Mouse (Mus musculus) heart, adult 11 months (tissue): ENCODE measurements around the gene Zfp981.
"Not testable (repeated sequence)": the region's sequence is repeated elsewhere in the genome, so short reads cannot be mapped to it uniquely, and the experiment has no call there.

Experiments used
- DNase-seq: peaks from one replicate; pipeline ENCODE4 v3.0.0; 2022

Zfp981 gene

DNA sequence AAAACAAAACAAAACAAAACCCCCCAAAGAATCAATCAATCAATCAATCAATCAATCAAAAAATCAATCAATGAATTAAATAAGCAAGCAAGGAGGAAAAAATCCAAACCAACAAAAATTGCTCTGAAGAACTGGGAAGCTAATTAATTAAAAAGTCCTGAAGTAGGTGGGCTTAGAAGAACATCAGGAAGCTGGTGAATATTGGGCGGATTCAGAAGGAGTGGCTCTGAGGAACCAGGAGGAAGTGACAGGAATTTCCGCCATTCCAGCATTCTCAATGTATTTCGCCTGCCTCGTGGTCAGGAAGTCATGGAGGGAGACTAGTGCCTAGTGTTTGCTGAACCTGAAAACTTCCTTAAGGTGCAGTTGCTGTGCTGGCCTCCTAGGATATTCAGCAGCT is at the start of gene Zfp981:
TSS of gene Zfp981 (plus strand) at position 301 of the 400 bp plus-strand sequence.
- DNase-seq = peak; percentile 80

- DNase-seq = peak; percentile 91
Measured at GRCm38 (mm10) chr4:146452576-146452975, 49.3 kb upstream of the Zfp981 start.

- peak; percentile 90 for DNase-seq
Measured at GRCm38 (mm10) chr4:146454170-146454569, 47.7 kb upstream of the Zfp981 start.

GRCm38 (mm10) chr4:146454896-146455295 is 46.9 kb upstream of the Zfp981 start:
- peak; percentile 88 for DNase-seq

DNA sequence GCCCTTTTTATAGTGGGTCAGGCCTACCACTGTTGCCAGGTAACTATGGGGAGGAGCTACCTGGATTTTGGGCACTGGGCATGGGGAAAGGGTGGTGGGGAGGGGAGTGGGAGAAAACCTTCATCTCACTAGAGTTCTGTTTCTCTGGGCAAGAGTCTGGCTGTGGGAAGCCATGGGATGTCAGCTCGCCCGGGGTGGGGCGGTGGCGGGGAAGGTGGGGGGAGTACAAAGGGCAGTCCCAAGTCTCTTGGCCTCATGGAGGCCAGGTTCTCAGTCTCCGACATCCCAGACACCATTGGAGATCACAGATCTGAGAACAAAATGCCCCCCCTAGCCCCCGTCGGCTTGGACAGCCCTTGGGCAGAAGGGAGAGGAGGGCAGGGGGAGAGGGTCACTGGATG is 46.5 kb upstream of the Zfp981 start:
- peak; percentile 93 for DNase-seq

- peak; percentile 89 for DNase-seq
Measured at GRCm38 (mm10) chr4:146456061-146456726, 45.6 kb upstream of the Zfp981 start.

GRCm38 (mm10) chr4:146457126-146457525 is 44.7 kb upstream of the Zfp981 start:
- DNase-seq = peak; percentile 52

- peak; percentile 92 for DNase-seq
Measured at GRCm38 (mm10) chr4:146457720-146458119, 44.1 kb upstream of the Zfp981 start.

DNA sequence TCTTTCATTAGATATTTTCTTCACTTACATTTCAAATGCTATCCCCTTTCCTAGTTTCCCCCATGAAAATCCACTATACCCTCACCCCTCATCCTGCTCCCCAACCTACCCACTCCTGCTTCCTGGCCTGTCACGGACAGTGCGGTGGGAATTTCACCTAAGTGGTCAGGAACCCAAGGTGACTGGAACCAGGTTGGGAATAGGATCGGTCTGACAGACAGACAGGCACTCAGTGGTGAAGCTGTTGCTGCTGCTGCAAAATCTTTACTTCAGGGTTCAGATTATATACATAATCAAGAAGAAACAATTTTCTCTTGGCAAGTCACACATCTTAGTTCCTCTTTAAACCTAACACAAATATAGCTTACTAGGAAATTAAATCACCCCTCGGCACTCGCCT is 42.0 kb upstream of the Zfp981 start:
- peak; percentile 53 for DNase-seq

GRCm38 (mm10) chr4:146460685-146461084 is 41.1 kb upstream of the Zfp981 start:
- peak; percentile 90 for DNase-seq

GRCm38 (mm10) chr4:146463649-146464351 is 38.0 kb upstream of the Zfp981 start:
- peak; percentile 86 for DNase-seq

DNA sequence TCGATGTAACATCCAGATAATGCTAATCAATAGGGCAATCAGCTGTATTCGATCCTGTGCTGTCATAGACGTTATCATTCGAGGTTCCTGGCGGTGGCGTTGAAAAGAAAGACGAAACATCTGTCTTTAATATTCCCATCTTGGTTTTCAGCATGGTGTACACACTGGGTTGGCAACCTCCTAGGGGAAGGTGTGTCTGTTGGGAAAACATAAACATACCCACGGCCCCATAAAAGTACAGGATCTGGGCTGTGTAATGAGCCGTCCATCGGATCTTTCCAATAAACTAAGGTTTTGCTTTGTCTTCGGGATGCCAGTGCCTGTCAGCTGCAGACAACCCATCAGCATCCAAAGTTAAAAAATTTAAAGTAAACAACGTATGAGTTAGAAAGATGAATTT is 31.8 kb upstream of the Zfp981 start:
- peak; percentile 55 for DNase-seq

DNA sequence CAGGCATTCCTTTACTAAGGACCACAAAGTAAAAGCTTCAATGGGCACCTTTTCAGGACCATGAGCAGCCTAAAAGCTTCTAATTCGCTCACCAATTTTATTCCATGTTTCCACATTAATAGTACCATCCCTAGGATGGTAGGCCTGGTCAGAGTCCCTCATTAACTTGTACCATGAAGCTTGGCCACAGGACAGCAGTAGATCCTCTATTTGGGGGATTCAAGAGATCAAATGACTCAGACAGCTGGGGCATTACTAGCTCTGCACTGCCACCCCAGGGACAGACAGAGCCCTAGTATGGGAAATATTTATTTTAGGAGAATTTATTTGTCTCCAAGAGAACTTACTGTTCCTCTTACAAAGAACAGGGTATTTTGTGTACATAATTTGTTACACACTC is 27.6 kb upstream of the Zfp981 start:
- DNase-seq = not testable (repeated sequence)

GRCm38 (mm10) chr4:146474716-146475676 is 26.8 kb upstream of the Zfp981 start:
- DNase-seq = peak; percentile 89

GRCm38 (mm10) chr4:146476260-146476659 is 25.6 kb upstream of the Zfp981 start:
- DNase-seq = not testable (repeated sequence)

- peak; percentile 90 for DNase-seq
Measured at GRCm38 (mm10) chr4:146476959-146477358, 24.9 kb upstream of the Zfp981 start.

DNA sequence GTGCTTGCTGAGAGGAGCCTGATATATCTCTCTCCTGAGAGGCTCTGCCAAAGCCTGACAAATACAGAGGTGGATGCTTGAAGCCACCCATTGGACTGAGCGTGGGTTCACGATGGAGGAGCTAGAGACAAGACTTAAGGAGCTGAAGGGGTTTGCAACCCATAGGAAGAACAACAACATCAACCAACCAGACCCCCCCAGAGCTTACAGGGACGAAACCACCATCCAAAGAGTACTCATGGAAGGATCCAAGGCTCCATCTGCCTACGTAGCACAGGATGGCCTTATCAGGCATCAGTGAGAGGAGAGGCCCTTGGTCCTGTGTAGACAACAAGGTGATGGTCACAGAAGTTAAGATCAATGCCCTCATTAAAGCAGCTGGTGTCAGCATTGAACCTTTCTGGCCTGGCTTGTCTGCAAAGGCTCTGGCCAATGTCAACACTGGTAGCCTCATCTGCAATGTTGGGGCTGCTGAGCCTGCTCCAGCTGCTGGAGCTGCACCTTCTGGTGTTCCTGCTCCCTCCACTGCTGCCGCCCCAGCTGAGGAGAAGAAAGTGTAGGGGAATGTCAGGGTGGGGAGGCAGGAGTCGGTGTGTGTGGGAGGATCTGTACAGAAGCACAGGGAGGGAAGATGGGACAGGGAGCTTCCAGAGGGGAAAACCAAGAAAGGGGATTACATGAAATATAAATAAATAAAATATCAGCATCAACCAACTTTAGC is 21.3 kb upstream of the Zfp981 start:
- DNase-seq = peak; percentile 92

DNA sequence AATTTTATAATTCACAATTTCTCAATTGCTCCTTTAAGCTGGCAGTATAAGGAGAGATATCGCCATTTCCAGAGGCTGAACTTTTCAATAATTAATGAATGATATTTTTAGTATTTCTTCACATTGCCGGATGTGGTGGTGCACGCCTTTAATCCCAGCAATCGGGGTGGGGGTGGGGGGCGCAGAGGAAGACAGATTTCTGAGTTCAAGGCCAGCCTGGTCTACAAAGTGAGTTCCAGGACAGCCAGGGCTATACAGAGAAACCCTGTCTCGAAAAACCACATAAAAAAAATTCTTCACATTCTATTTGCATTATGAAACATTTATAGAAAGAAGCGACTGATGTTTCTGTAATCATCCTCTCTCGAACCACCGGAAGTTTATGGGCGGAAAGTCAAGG is 19.3 kb upstream of the Zfp981 start:
- not testable (repeated sequence) for DNase-seq

GRCm38 (mm10) chr4:146483571-146484280 is 18.1 kb upstream of the Zfp981 start:
- peak; percentile 92 for DNase-seq

DNA sequence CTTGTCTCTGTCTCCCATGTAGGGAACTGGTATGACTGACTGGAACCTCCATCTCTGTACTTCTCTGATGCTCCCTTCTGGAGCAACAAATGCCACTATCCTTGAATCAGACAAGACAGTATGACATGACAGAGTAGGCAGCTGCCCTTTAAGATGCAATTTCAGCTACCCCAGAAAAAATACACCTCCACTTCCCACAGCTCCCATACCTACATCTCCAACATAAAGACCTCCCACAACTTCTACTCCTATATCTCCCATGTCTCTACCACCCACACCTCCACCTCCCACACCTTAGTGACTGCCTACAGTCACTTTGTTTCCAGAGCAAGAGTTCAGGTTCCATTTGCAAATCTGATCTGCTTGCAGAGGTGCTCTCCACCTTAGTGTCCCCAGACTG is 17.2 kb upstream of the Zfp981 start:
- peak; percentile 85 for DNase-seq

- DNase-seq = peak; percentile 88
Measured at GRCm38 (mm10) chr4:146485183-146485939, 16.5 kb upstream of the Zfp981 start.
